Mouse (Mus musculus) gastrocnemius, adult 8-10 months (tissue): ENCODE results near the gene Grpel1. TPM values are rescaled to one million over a fixed set of nuclear protein-coding genes. Genes with fewer than 3 reads are reported as not detected.

Source experiments
- DNase-seq, 2 experiments: peaks; one replicate each; pipeline ENCODE4 v3.0.0; 2022; ENCODE audit warnings: low spot score in 2 of 2
- total RNA-seq, 4 experiments: library from RNA; stranded (reverse); gene quantifications; 2 replicates each; pipeline ENCODE4 v1.2.4; 2022

Grpel1 gene
- total RNA-seq, 4 experiments from 2014 or later = 31.2 to 35.5 (median 33.3) TPM

GRCm38 (mm10) chr5:36508351-36508750, 43.6 kb downstream of the Grpel1 start:
- no peak for DNase-seq

- DNase-seq = no peak
These were observed 46.2 kb downstream of the Grpel1 start for GRCm38 (mm10) chr5:36510956-36511355.

- no peak for DNase-seq
These were observed 50.3 kb downstream of the Grpel1 start for GRCm38 (mm10) chr5:36515126-36515525.

GRCm38 (mm10) chr5:36515558-36515957, 50.8 kb downstream of the Grpel1 start:
- DNase-seq = no peak

- no peak for DNase-seq
These were observed 52.8 kb downstream of the Grpel1 start for GRCm38 (mm10) chr5:36517596-36517995.

- no peak for DNase-seq
These were observed 55.0 kb downstream of the Grpel1 start for GRCm38 (mm10) chr5:36519751-36520150.

GRCm38 (mm10) chr5:36522782-36523181, 58.0 kb downstream of the Grpel1 start:
- no peak for DNase-seq

GRCm38 (mm10) chr5:36523219-36523703, 58.5 kb downstream of the Grpel1 start:
- no peak for DNase-seq

Other genes with a start within 250 kb of the Grpel1 start
- gene Sorcs2, start 66.9 kb upstream of the Grpel1 start, total RNA-seq = 1 to 10 TPM in 3 of 4 experiments, under 1 TPM in 1; 0.92 to 2.3 (median 1.2) TPM
- 10 to 100 TPM; 13.8 to 20.4 (median 17.2) TPM for gene Tada2b, start 19.3 kb downstream of the Grpel1 start, total RNA-seq
- gene Ccdc96, start 19.6 kb downstream of the Grpel1 start, total RNA-seq = under 1 TPM in 3 of 4 experiments, not detected in 1; 0.07 to 0.18 (median 0.07) TPM
- 10 to 100 TPM; 13.9 to 15.2 (median 15.1) TPM for gene Tbc1d14, start 128.3 kb downstream of the Grpel1 start, total RNA-seq
- 10 to 100 TPM; 75.9 to 99.5 (median 81.1) TPM for gene D5Ertd579e, start 231.0 kb downstream of the Grpel1 start, total RNA-seq